Mouse (Mus musculus): ENCODE measurements around the gene Klhdc7a.

- TF ChIP-seq CTCF (IDR thresholded peaks at IDR 0.05; ENCODE audit: low read depth, low read length) (no peak), EP300 (IDR thresholded peaks at IDR 0.05; ENCODE audit: insufficient read depth, low read depth, low read length) (0 out of 2 replicates have a peak, but pooled peaks have one; percentile 36)
Observed at GRCm38 (mm10) chr4:139960086-139960713, 7.6 kb downstream of the Klhdc7a start.
